Mouse (Mus musculus): ENCODE measurements around the gene Ccdc110. TPM values are rescaled to one million over a fixed set of nuclear protein-coding genes. Genes with fewer than 3 reads are reported as not detected.

Gene Ccdc110
- total RNA-seq (2021), result not detected
- long read RNA-seq, experiment 1, result 0 reads
- long read RNA-seq, experiment 2, result 0 reads

DNA sequence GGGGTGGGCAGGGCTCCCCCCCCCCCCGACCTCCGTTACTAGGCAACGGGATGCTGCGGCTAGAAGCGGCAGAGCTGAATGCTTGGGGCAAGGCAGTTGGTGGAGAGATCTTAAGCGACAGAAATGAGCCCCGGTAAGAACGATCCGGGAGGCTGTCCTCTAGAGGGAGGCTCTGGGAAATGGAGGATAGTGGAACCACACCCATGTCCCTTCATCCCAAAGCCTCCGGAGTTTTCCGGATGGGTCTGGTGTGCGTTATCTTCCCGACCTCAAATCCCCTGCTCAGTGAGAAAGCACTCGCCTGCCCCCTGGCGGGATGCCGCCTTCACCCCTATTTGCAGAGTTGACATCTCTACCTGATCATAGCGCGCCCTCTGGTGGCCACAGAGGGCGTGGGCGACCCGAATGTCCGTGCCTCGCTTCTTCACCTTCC is at the start of gene Ccdc110:
Gene Ccdc110, plus strand, starts transcription at position 38 of the 433 bp plus-strand sequence.
- TF ChIP-seq CTCF (IDR thresholded peaks at IDR 0.05), result no peak
- DNase-seq, result peak; percentile 96
- intact Hi-C loops (cut with DNase I), result loop anchor here (1.0 to 5.0 kb wide), 4 partner anchors 117 to 495 kb away; no protein-coding TSS in a partner anchor
- Histone ChIP-seq H3K27ac (no peak within 1 kb of the TSS), H3K4me3 (peak within 1 kb of the TSS; percentile 62)

GRCm38 (mm10) chr8:45885202-45885685 is 49.2 kb upstream of the Ccdc110 start, which contains the start of gene Pdlim3:
Gene Pdlim3 (plus strand): TSS chr8:45885461.
- Histone ChIP-seq H3K27ac (peak within 1 kb of the TSS; percentile 97), H3K4me3 (peak within 1 kb of the TSS; percentile 86)
- no peak for TF ChIP-seq CTCF (IDR thresholded peaks at IDR 0.05)
- DNase-seq, result peak; percentile 88
- intact Hi-C loops (cut with DNase I), result loop anchor here (2.0 kb wide), 1 partner anchor 54 kb away; no protein-coding TSS in a partner anchor

- H3K27ac ChIP-seq, result peak overlapping the region; percentile 97
- intact Hi-C loops (cut with DNase I), result loop anchor here (2.0 kb wide), 1 partner anchor 55 kb away; no protein-coding TSS in a partner anchor
- peak; percentile 60 for TF ChIP-seq CTCF (IDR thresholded peaks at IDR 0.05)
These were observed 48.6 kb upstream of the Ccdc110 start for GRCm38 (mm10) chr8:45885775-45886174.

DNA sequence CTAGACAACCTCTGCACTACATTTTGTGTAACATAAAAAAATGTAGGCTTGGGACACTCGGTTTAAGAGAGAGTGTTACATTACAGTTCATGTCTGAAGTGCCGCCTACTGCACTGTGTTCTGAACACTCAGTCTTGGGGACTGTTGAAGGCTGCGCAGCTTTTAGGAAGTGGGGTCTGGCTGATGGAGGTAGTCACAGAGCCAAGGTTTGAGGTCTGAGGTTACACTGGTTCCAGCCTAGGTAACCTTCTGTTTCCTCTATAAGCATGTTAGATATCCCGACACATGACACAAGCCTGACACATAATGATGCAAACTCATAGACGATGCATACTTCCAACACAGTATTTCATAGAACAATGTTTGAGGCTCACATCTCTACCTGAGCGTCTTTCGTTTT is 44.7 kb upstream of the Ccdc110 start:
- Histone ChIP-seq H3K4me3 (peak overlapping the region; percentile 86), H3K27ac (peak overlapping the region; percentile 97)
- intact Hi-C loops (cut with DNase I), result no loop called here
- no peak for DNase-seq
- no peak for TF ChIP-seq CTCF (IDR thresholded peaks at IDR 0.05)

More at GRCm38 (mm10) chr8:45885775-45886174, 48.6 kb upstream of the Ccdc110 start:
- DNase-seq, result peak; percentile 69
- H3K4me3 ChIP-seq, result peak overlapping the region; percentile 86

DNA sequence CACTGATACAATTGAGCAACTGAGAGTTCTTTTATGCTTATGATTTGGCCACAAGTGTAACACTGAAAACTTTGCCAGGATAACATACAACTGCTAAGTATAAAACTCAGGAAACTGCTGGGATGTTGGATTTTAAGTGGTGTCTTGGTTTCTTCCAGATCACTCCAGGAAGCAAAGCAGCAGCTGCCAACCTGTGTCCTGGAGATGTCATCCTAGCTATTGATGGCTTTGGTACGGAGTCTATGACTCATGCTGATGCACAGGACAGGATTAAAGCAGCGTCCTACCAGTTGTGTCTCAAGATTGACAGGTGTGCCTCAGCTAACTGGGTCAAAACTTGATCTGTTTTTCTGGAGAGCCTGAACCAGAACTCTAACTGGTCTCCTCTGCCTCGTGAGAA is 37.8 kb upstream of the Ccdc110 start:
- TF ChIP-seq CTCF (IDR thresholded peaks at IDR 0.05), result no peak
- peak overlapping the region; percentile 72 for H3K27ac ChIP-seq
- DNase-seq, result peak; percentile 53
- H3K4me3 ChIP-seq, result no peak overlapping the region
- intact Hi-C loops (cut with DNase I), result no loop called here

GRCm38 (mm10) chr8:45899783-45900182 is 34.6 kb upstream of the Ccdc110 start:
- Histone ChIP-seq H3K4me3 (no peak overlapping the region), H3K27ac (peak overlapping the region; percentile 56; the same call in 1 of the 2 replicates)
- intact Hi-C loops (cut with DNase I), result no loop called here
- DNase-seq, result no peak
- no peak for TF ChIP-seq CTCF (IDR thresholded peaks at IDR 0.05)

GRCm38 (mm10) chr8:45901626-45902025 is 32.8 kb upstream of the Ccdc110 start:
- peak overlapping the region; percentile 68 for H3K27ac ChIP-seq
- intact Hi-C loops (cut with DNase I), result no loop called here
- H3K4me3 ChIP-seq, result no peak overlapping the region
- DNase-seq, result no peak
- no peak for TF ChIP-seq CTCF (IDR thresholded peaks at IDR 0.05)

DNA sequence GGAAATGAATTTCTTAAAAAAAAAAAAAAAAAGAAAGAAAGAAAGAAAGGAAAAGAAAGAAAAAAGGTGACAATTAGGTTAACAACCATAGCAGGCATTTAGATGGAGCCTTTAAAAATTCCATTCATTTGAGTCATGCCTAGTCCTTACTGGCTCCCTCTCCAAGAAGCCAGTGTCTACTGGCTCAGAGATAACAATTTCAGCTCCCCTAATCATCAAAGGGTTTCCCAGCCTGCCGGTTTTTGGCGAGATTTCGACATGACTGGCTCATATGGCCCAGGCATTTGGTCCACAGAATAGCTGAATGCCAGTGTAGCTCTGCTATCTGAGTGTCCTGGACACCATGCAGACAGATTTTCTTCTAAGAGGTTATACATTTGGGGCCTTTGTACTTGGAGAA is 30.8 kb upstream of the Ccdc110 start:
- no peak for TF ChIP-seq CTCF (IDR thresholded peaks at IDR 0.05)
- no peak for DNase-seq
- Histone ChIP-seq H3K4me3 (no peak overlapping the region), H3K27ac (peak overlapping the region; percentile 58)
- intact Hi-C loops (cut with DNase I), result no loop called here

DNA sequence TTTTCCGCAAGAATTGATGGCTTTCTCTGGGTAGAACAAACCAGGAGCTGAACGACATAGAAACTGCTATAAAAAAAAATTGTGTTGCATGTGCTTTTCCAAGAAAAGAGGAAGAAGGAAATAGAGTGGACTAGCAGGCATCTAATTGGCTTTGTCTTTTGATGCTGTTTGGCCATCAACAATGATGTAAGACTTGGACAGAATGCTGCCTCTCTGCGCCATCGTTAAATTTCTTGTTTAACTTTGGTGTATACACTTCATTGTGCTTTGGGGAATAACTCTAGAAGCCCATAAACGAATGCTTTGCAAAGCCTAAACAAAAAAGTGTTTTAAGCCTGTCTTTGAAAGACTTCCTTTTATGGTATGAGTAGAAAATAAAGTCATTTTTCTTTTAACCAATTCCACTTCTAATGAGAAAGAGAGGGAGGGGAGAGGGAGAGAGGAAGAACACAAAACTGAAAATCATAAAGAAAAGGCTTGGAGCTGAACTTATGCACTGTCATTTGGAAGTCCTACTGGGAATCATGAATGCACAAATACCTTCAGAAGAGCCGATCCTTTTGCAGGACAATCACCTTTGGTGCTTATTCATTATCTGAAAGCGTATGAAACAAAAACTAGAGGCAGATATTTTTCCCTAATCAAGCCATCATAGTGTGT is 28.7 kb upstream of the Ccdc110 start:
- Histone ChIP-seq H3K27ac (no peak overlapping the region), H3K4me3 (no peak overlapping the region)
- TF ChIP-seq CTCF (IDR thresholded peaks at IDR 0.05), result no peak
- intact Hi-C loops (cut with DNase I), result no loop called here
- DNase-seq, result no peak

GRCm38 (mm10) chr8:45906251-45906619 is 28.2 kb upstream of the Ccdc110 start:
- no peak overlapping the region for H3K27ac ChIP-seq
- H3K4me3 ChIP-seq, result no peak overlapping the region
- intact Hi-C loops (cut with DNase I), result no loop called here
- TF ChIP-seq CTCF (IDR thresholded peaks at IDR 0.05), result no peak
- DNase-seq, result no peak

DNA sequence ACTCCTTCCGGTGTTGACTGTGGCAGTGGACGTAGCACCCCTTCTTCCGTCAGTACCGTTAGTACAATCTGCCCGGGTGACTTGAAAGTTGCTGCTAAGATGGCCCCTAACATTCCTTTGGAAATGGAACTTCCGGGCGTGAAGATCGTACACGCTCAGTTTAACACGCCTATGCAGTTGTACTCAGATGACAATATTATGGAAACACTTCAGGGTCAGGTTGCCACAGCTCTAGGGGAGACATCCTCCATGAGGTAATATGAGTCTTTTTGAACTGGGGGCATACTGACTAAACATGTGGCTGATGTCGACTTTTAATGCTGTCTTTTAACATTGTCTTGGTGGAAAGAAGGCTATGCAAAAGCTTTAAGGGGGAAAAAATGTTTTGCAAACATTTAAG is 20.7 kb upstream of the Ccdc110 start:
- intact Hi-C loops (cut with DNase I), result no loop called here
- DNase-seq, result no peak
- no peak for TF ChIP-seq CTCF (IDR thresholded peaks at IDR 0.05)
- Histone ChIP-seq H3K4me3 (no peak overlapping the region), H3K27ac (peak overlapping the region; percentile 44)

DNA sequence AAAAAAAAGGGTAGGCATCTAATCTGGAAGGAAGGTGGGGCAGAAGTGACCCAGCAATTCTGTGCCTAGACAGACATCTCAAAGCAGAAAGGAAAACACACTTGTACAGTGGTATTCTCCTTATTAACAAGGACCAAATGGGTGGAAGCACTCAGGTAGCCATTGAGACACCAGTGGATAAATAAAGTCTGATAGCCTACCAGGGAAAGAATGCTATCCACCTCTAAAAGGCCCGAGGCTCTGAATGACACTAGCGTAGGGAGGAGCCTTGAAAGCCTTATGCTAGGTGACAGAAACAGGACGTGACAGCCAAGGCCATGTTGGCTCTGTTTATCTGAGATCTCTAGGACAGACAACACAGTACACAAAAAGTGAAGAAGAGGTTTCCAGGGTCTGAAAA is 17.9 kb upstream of the Ccdc110 start:
- intact Hi-C loops (cut with DNase I), result no loop called here
- DNase-seq, result peak; percentile 23
- TF ChIP-seq CTCF (IDR thresholded peaks at IDR 0.05), result no peak
- Histone ChIP-seq H3K27ac (peak overlapping the region; percentile 89), H3K4me3 (peak overlapping the region; percentile 57)

DNA sequence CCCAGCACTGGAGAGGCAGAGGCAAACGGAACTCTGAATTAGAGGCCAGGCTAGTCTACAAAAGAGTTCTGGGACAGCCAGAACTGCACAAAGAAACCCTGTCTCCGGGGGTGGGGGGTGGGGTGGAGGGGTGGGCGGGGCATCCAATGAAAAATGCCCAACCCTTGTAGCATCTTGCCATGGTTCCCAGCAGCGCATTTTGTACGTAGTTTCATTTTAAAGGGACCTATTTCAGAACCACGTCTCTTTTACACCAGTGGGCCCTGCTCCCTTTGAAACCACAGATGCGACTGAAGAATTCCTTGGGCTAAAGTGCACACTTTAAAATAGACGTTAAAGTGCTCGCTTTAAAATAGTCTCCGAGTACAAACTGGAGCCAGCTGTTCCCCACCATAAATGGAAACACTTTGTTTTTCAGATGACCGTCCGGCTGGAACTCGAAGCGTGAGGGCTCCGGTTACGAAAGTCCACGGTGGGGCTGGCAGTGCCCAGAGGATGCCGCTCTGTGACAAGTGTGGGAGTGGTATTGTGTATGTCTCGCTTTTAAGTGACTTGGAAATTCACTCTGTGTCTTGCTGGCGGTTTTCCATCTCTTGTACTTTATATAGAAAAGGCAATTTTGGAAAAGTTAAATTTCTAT is 17.3 kb upstream of the Ccdc110 start:
- no peak for TF ChIP-seq CTCF (IDR thresholded peaks at IDR 0.05)
- DNase-seq, result peak; percentile 72
- intact Hi-C loops (cut with DNase I), result no loop called here
- Histone ChIP-seq H3K4me3 (peak overlapping the region; percentile 57), H3K27ac (peak overlapping the region; percentile 89)

Data from gastrocnemius, adult 2 months (tissue).